Mouse (Mus musculus): ENCODE results near the gene Nrm.

- TF ChIP-seq GABPA (IDR thresholded peaks at IDR 0.05; ENCODE audit: low read depth, low read length), result no peak
- no peak for TF ChIP-seq POLR2AphosphoS5 (IDR thresholded peaks at IDR 0.05; ENCODE audit: borderline replicate concordance, low read depth, low read length)
- no peak for TF ChIP-seq POLR2A (IDR thresholded peaks at IDR 0.05; ENCODE audit: control insufficient read depth in 1 of 2, insufficient read depth in 1 of 2, low read depth in 1 of 2, low read length in 2 of 2, poor library complexity in 1 of 2)
These were observed 43.9 kb upstream of the Nrm start for GRCm38 (mm10) chr17:35817226-35817625.

Measured in MEL (cell line).